Mouse (Mus musculus) limb, embryonic 14.5 days (tissue): Measurements from ENCODE around the gene Zmynd11. TPM values are rescaled to one million over a fixed set of nuclear protein-coding genes. Genes with fewer than 3 reads are reported as not detected.

Experiments
- ATAC-seq: fragments of 200-750 bp; cut with Nextera tagmentation; 2 replicates; pipeline ENCODE4 v1.8.0; 2017; ENCODE audit warnings: low read depth, moderate number of reproducible peaks, moderate TSS enrichment; ENCODE audit not compliant: low FRiP score
- DNase-seq: peaks from one replicate; pipeline ENCODE4 v3.0.0-alpha.2; 2015; ENCODE audit warnings: low spot score
- H3K27ac ChIP-seq: fragments of 300-500 bp; sonication (generic); replicated peaks from 2 replicates; pipeline ENCODE4 v1.5.1; 2014; ENCODE audit warnings: low read depth, mild to moderate bottlenecking, low read length, moderate library complexity, mixed read lengths
- H3K27me3 ChIP-seq: fragments of 300-500 bp; sonication (generic); 2 replicates; pipeline ENCODE4 v1.6.1; 2014; ENCODE audit warnings: low read length, mixed read lengths; ENCODE audit not compliant: control insufficient read depth, insufficient read depth
- H3K36me3 ChIP-seq: fragments of 300-500 bp; sonication (generic); 2 replicates; pipeline ENCODE4 v1.6.1; 2014; ENCODE audit warnings: mild to moderate bottlenecking, low read length, moderate library complexity, mixed read lengths; ENCODE audit not compliant: control insufficient read depth, insufficient read depth
- H3K4me1 ChIP-seq: fragments of 300-500 bp; sonication (generic); 2 replicates; pipeline ENCODE4 v1.6.1; 2014; ENCODE audit warnings: antibody characterized with exemption, low read length, mixed read lengths; ENCODE audit not compliant: control insufficient read depth, insufficient read depth
- H3K4me2 ChIP-seq: fragments of 300-500 bp; sonication (generic); replicated peaks from 2 replicates; pipeline ENCODE4 v1.6.1; 2014; ENCODE audit warnings: low read depth, mild to moderate bottlenecking, low read length, moderate library complexity; ENCODE audit not compliant: severe bottlenecking
- H3K4me3 ChIP-seq: fragments of 300-500 bp; sonication (generic); replicated peaks from 2 replicates; pipeline ENCODE4 v1.5.1; 2014; ENCODE audit warnings: low read length
- H3K9ac ChIP-seq: fragments of 300-500 bp; sonication (generic); 2 replicates; pipeline ENCODE4 v1.6.1; 2014; ENCODE audit warnings: mild to moderate bottlenecking, low read depth, low read length, moderate library complexity; ENCODE audit not compliant: severe bottlenecking
- H3K9me3 ChIP-seq: fragments of 300-500 bp; sonication (generic); 2 replicates; pipeline ENCODE4 v1.6.1; 2016; ENCODE audit warnings: low read length; ENCODE audit not compliant: control insufficient read depth
- POLR2A ChIP-seq: fragments of 200-500 bp; IDR thresholded peaks from 2 replicates; pipeline ENCODE4 v1.8.0; 2012; ENCODE audit warnings: inconsistent platforms, mild to moderate bottlenecking, moderate library complexity, borderline replicate concordance; ENCODE audit not compliant: insufficient read depth, insufficient read length; ENCODE audit errors: extremely low read depth
- WGBS: fragments of 180-500 bp; shearing (Covaris S2); extraction: QIAGEN DNeasy Blood & Tissue Kit; methylation state at CpG from one replicate; pipeline ENCODE4 v1.1.7; 2014; 5-methylcytosine and 5-hydroxymethylcytosine counted together
- polyA plus RNA-seq, 2 experiments: library from polyadenylated mRNA; depleted of rRNA in 1 of 2; stranded (reverse) in 1 of 2; unstranded in 1 of 2; fragments of >200 nt; fragmentation: Nextera tagmentation in 1 of 2; extraction: Ambion mirVana in 1 of 2; gene quantifications; 2 replicates each; pipeline versions ENCODE4 v1.2.1 to v1.2.3; 2012 to 2014

The Zmynd11 gene
- polyA plus RNA-seq, 2 experiments, result 138 to 178 TPM

DNA sequence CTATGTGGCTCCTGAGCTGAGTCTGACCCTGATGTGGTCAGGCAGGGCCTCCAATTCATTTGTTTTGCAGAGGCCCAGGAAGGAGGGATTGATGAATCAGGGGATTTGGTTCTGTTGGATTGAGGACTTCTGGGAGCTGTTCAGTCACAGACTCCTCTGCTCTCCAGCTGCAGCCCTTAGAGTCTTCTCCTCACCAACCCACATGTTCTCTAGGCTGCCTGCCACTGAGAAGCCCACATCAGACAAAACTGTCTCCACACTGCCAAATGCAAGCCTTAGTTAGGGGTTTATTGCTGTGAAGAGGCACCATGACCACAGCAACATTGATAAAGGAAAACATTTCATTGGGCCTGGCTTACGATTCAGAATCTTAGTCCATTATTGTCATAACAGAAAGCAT, 101.5 kb downstream of the Zmynd11 start:
- H3K9ac ChIP-seq, result no peak overlapping the region
- no peaks in the 10 kb centered on the region for H3K27me3 ChIP-seq
- H3K27ac ChIP-seq, result no peak overlapping the region
- H3K9me3 ChIP-seq, result no peaks in the 10 kb centered on the region
- H3K4me3 ChIP-seq, result no peak overlapping the region
- WGBS, result 95% methylated on average over 1 of the region's 1 CpGs
- no peaks in the 10 kb centered on the region for H3K4me1 ChIP-seq
- no peak for ATAC-seq
- DNase-seq, result no peak
- peaks cover 40% of the 10 kb centered on the region for H3K36me3 ChIP-seq
- TF ChIP-seq POLR2A, result no peak
- H3K4me2 ChIP-seq, result no peak overlapping the region

DNA sequence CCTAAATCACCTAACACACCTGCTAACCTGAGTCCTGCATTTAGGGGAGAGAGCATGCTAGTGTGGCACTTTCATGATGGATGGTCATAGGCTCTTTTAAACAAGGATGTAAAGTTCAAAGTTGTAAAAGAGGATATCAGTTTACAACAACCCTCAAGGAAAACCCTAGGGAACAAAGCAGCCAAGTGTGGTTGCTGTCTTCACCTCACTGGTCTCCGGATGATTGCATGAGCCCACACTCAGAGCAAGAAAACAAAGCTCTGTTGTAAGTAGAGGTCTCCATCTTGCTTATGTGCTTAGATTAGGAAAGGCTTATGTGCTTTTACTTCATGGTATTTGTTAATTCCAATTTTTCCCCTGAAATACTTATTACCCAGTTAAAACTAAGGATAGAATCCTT, 104.4 kb downstream of the Zmynd11 start:
- H3K9ac ChIP-seq, result no peak overlapping the region
- 75% methylated on average over 1 of the region's 1 CpGs for WGBS
- no peaks in the 10 kb centered on the region for H3K9me3 ChIP-seq
- no peak overlapping the region for H3K27ac ChIP-seq
- no peak overlapping the region for H3K4me2 ChIP-seq
- DNase-seq (no peak), ATAC-seq (no peak)
- peaks cover 47% of the 10 kb centered on the region for H3K36me3 ChIP-seq
- no peaks in the 10 kb centered on the region for H3K27me3 ChIP-seq
- no peak overlapping the region for H3K4me3 ChIP-seq
- no peaks in the 10 kb centered on the region for H3K4me1 ChIP-seq
- TF ChIP-seq POLR2A, result no peak

DNA sequence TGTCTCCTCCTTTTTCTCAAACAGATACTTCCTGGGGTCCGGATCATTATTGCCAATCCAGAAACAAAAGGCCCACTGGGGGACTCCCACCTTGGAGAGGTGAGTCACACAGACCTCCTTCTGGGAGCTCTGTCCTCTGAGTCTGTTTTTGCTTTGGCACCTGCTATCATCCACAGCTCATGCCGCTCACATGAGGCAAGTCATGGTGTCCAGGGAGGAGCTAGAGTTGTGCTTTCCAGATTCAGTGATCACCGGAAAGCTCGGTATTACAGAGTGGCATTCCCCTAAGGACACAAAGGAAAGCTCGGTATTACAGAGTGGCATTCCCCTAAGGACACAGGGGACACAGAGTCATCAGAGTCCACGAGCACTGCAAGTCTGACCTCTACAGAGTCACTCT, 108.5 kb downstream of the Zmynd11 start:
- DNase-seq (no peak), ATAC-seq (no peak)
- 91% methylated on average over 6 of the region's 6 CpGs for WGBS
- H3K9me3 ChIP-seq, result no peaks in the 10 kb centered on the region
- TF ChIP-seq POLR2A, result no peak
- no peaks in the 10 kb centered on the region for H3K4me1 ChIP-seq
- no peak overlapping the region for H3K4me3 ChIP-seq
- H3K36me3 ChIP-seq, result peaks cover 25% of the 10 kb centered on the region
- H3K4me2 ChIP-seq, result no peak overlapping the region
- H3K27me3 ChIP-seq, result no peaks in the 10 kb centered on the region
- no peak overlapping the region for H3K9ac ChIP-seq
- no peak overlapping the region for H3K27ac ChIP-seq

DNA sequence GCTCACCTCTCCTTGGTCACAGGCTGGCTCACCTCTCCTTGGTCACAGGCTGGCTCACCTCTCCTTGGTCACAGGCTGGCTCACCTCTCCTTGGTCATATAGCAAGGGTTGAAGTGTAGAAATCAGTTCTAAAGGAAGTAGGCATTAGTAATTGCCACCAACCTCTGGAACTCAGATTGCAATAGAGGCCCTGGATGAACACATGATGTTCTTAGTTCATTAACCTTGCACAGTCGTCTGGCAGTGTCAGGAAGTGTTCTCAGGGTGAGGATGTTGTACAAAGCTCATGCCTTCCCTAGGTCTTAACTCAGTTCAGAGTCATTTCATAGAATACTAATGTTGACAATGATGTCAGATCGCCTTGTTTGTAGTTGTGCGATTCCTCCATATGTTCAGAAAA, 112.1 kb downstream of the Zmynd11 start:
- TF ChIP-seq POLR2A, result no peak
- Histone ChIP-seq H3K27me3 (no peaks in the 10 kb centered on the region), H3K27ac (no peak overlapping the region), H3K36me3 (peaks cover 12% of the 10 kb centered on the region; the same call in 1 of the 2 replicates), H3K4me1 (no peaks in the 10 kb centered on the region), H3K9ac (no peak overlapping the region), H3K4me2 (no peak overlapping the region), H3K9me3 (no peaks in the 10 kb centered on the region), H3K4me3 (no peak overlapping the region)
- ATAC-seq, result no peak
- 78% methylated on average over 3 of the region's 3 CpGs for WGBS
- DNase-seq, result no peak

DNA sequence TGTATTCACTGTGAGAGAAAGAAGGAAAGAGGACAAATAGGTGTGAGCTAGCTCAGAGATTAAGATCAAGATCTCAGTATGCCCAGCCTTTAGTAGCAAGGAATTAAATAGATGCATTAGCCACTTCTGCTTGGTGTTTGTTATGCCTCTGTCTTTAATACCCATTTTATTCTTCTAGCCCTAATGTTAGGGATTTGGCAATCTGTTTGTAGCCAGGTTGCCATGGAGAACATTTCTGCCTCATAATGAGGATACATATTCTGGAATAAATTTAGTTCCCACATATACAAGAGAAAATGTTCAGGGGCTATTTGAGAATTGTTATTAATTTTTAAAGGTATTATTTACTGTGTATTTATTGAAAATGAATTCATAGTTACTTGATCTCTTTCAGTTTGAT, 114.5 kb downstream of the Zmynd11 start:
- H3K27ac ChIP-seq, result no peak overlapping the region
- no peak for TF ChIP-seq POLR2A
- peaks cover 5% of the 10 kb centered on the region; the same call in 1 of the 2 replicates for H3K36me3 ChIP-seq
- ATAC-seq (no peak), DNase-seq (no peak)
- H3K4me2 ChIP-seq, result no peak overlapping the region
- no peak overlapping the region for H3K9ac ChIP-seq
- no peaks in the 10 kb centered on the region for H3K9me3 ChIP-seq
- H3K4me1 ChIP-seq, result no peaks in the 10 kb centered on the region
- no peak overlapping the region for H3K4me3 ChIP-seq
- H3K27me3 ChIP-seq, result no peaks in the 10 kb centered on the region

DNA sequence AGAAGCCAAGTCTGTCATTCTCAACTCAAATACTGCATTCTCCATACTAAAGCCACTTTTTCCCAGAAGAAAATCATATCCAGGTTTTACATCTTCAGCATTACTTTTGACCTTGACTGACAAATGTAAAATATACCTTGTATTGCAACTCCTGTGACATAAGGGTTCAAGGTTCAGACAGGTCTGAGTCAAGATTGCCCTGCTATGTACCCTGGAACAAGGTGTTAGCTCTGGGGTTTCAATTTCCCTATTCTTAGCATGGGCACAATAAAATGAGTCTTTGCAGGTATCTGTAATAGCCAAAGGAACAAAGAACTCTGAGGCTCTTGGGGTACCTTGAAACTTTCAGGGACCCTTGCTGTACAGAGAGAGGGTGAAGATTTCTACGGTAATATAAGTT, 115.2 kb downstream of the Zmynd11 start:
- WGBS, result 86% methylated on average over 1 of the region's 1 CpGs
- DNase-seq, result no peak

More for the DNA sequence above, 115.2 kb downstream of the Zmynd11 start:
- Histone ChIP-seq H3K9me3 (no peaks in the 10 kb centered on the region), H3K4me3 (no peak overlapping the region), H3K9ac (no peak overlapping the region), H3K36me3 (peaks cover 5% of the 10 kb centered on the region; the same call in 1 of the 2 replicates), H3K27me3 (no peaks in the 10 kb centered on the region), H3K4me2 (no peak overlapping the region), H3K27ac (no peak overlapping the region), H3K4me1 (no peaks in the 10 kb centered on the region)
- ATAC-seq, result no peak
- TF ChIP-seq POLR2A, result no peak
